Mouse (Mus musculus): Measurements from ENCODE around the gene Pdcd4. TPM values are rescaled to one million over a fixed set of nuclear protein-coding genes. Genes with fewer than 3 reads are reported as not detected.

Gene Pdcd4
- polyA plus RNA-seq (2015; fragmentation: Nextera tagmentation; extraction: Ambion mirVana) = 65.1 and 69.8 TPM in 2 replicates

GRCm38 (mm10) chr19:53892061-53892460, at the start of gene Pdcd4:
Gene Pdcd4 (plus strand): TSS chr19:53892231.
- H3K27me3 ChIP-seq (ENCODE audit: control insufficient read depth, insufficient read depth, low read depth, low read length) = no peaks in the 10 kb centered on the region
- H3K9me3 ChIP-seq (replicated peaks; ENCODE audit: control insufficient read depth, low read length, poor library complexity, severe bottlenecking) = no peaks in the 10 kb centered on the region
- H3K4me3 ChIP-seq (ENCODE audit: low read depth, low read length) = no peak within 1 kb of the TSS
- no peak within 1 kb of the TSS for H3K4me2 ChIP-seq (ENCODE audit: low read length)
- WGBS = 61% methylated on average over 3 of the region's 3 CpGs
- no peaks in the 10 kb centered on the region for H3K4me1 ChIP-seq (ENCODE audit: control insufficient read depth, insufficient read depth, low read length)
- H3K27ac ChIP-seq (ENCODE audit: low read length) = no peak within 1 kb of the TSS
- no peaks in the 10 kb centered on the region for H3K36me3 ChIP-seq (ENCODE audit: control insufficient read depth, insufficient read depth, low read length)
- H3K9ac ChIP-seq (ENCODE audit: low read depth, low read length) = no peak within 1 kb of the TSS
- ATAC-seq = no peak

DNA sequence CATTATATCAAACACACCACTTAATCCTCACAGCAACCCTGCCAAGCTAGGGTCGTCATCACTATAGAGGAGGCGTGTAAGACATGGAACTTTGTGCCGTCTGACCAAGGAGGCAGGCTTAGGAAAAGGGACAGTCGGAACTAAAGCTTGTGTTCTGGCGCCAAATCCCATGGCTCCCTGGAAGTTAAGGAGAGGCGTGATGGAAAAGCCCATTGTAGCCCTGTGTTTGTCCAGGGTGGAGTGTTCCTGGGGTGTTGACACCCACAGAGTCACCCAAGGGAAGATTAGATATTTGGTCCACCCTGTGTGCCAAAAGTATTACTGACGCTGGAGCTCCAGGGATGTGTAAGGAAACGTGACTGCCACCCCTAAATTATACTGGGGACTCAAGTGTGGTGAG, 48.1 kb upstream of the Pdcd4 start:
- no peak overlapping the region for H3K27ac ChIP-seq (ENCODE audit: low read length)
- H3K4me1 ChIP-seq (ENCODE audit: control insufficient read depth, insufficient read depth, low read length) = no peaks in the 10 kb centered on the region
- ATAC-seq = no peak
- H3K9me3 ChIP-seq (replicated peaks; ENCODE audit: control insufficient read depth, low read length, poor library complexity, severe bottlenecking) = no peaks in the 10 kb centered on the region
- H3K27me3 ChIP-seq (ENCODE audit: control insufficient read depth, insufficient read depth, low read depth, low read length) = no peaks in the 10 kb centered on the region
- no peak overlapping the region for H3K4me2 ChIP-seq (ENCODE audit: low read length)
- no peak overlapping the region for H3K4me3 ChIP-seq (ENCODE audit: low read depth, low read length)
- H3K36me3 ChIP-seq (ENCODE audit: control insufficient read depth, insufficient read depth, low read length) = no peaks in the 10 kb centered on the region
- no peak overlapping the region for H3K9ac ChIP-seq (ENCODE audit: low read depth, low read length)
- 90% methylated on average over 8 of the region's 8 CpGs for WGBS

DNA sequence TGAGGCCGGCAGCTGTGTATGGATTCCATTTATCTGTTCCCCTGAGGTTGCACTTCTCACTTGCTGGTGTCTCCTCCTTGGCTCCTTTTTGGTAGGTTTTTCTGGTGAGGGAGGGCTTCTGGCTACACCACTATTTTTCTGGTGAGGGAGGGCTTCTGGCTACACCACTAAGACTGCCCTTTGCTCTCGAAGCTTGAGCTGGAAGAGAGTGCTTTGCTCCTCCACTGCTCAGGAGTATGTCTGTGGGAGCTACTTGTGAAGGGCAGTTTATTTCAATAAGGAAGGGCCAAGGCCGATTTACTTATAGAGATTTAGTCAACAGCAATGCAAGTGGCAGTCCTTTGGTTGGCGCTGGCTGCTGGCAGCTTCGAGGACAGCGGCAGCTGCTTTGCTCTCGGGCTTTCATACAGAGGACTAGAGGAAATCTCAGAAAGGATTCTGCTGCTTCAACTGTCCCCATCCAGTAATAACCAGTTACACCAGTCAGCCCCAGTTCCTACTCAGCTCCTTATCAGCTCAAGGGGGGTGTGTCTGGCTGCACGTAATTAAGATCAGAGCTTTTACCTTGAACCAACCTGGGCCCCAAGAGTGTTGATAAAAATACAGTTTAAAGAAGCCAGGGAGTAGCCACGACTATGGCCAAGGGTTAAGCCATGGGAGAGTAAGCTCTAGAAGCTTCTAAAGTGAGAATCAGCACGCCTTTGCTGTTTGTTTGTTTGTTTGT, 43.6 kb upstream of the Pdcd4 start:
- peaks cover 30% of the 10 kb centered on the region for H3K4me1 ChIP-seq (ENCODE audit: control insufficient read depth, insufficient read depth, low read length)
- H3K4me3 ChIP-seq (ENCODE audit: low read depth, low read length) = no peak overlapping the region
- no peak overlapping the region for H3K9ac ChIP-seq (ENCODE audit: low read depth, low read length)
- H3K27ac ChIP-seq (ENCODE audit: low read length) = no peak overlapping the region
- H3K9me3 ChIP-seq (replicated peaks; ENCODE audit: control insufficient read depth, low read length, poor library complexity, severe bottlenecking) = no peaks in the 10 kb centered on the region
- no peak for ATAC-seq
- WGBS = 83% methylated on average over 10 of the region's 10 CpGs
- no peaks in the 10 kb centered on the region for H3K36me3 ChIP-seq (ENCODE audit: control insufficient read depth, insufficient read depth, low read length)
- H3K27me3 ChIP-seq (ENCODE audit: control insufficient read depth, insufficient read depth, low read depth, low read length) = no peaks in the 10 kb centered on the region
- H3K4me2 ChIP-seq (ENCODE audit: low read length) = no peak overlapping the region

- Histone ChIP-seq H3K4me3 (ENCODE audit: low read depth, low read length) (no peak overlapping the region), H3K4me1 (ENCODE audit: control insufficient read depth, insufficient read depth, low read length) (peaks cover 36% of the 10 kb centered on the region)
- no peak for ATAC-seq
Observed at GRCm38 (mm10) chr19:53850166-53850922, 41.7 kb upstream of the Pdcd4 start.

GRCm38 (mm10) chr19:53851352-53851751, 40.7 kb upstream of the Pdcd4 start:
- no peak for ATAC-seq
- Histone ChIP-seq H3K9me3 (replicated peaks; ENCODE audit: control insufficient read depth, low read length, poor library complexity, severe bottlenecking) (no peaks in the 10 kb centered on the region), H3K4me2 (ENCODE audit: low read length) (no peak overlapping the region), H3K4me1 (ENCODE audit: control insufficient read depth, insufficient read depth, low read length) (peaks cover 36% of the 10 kb centered on the region), H3K27ac (ENCODE audit: low read length) (peak overlapping the region; percentile 95), H3K9ac (ENCODE audit: low read depth, low read length) (no peak overlapping the region), H3K36me3 (ENCODE audit: control insufficient read depth, insufficient read depth, low read length) (no peaks in the 10 kb centered on the region), H3K27me3 (ENCODE audit: control insufficient read depth, insufficient read depth, low read depth, low read length) (no peaks in the 10 kb centered on the region), H3K4me3 (ENCODE audit: low read depth, low read length) (no peak overlapping the region)
- WGBS = 84% methylated on average over 13 of the region's 13 CpGs

More at GRCm38 (mm10) chr19:53850166-53850922, 41.7 kb upstream of the Pdcd4 start:
- H3K4me2 ChIP-seq (ENCODE audit: low read length) = no peak overlapping the region
- 0 out of 2 replicates have a peak overlapping the region, but pooled peaks have one; percentile 36 for H3K27ac ChIP-seq (ENCODE audit: low read length)
- H3K9me3 ChIP-seq (replicated peaks; ENCODE audit: control insufficient read depth, low read length, poor library complexity, severe bottlenecking) = no peaks in the 10 kb centered on the region
- H3K36me3 ChIP-seq (ENCODE audit: control insufficient read depth, insufficient read depth, low read length) = no peaks in the 10 kb centered on the region
- WGBS = 51% methylated on average over 18 of the region's 18 CpGs
- no peak overlapping the region for H3K9ac ChIP-seq (ENCODE audit: low read depth, low read length)
- no peaks in the 10 kb centered on the region for H3K27me3 ChIP-seq (ENCODE audit: control insufficient read depth, insufficient read depth, low read depth, low read length)

DNA sequence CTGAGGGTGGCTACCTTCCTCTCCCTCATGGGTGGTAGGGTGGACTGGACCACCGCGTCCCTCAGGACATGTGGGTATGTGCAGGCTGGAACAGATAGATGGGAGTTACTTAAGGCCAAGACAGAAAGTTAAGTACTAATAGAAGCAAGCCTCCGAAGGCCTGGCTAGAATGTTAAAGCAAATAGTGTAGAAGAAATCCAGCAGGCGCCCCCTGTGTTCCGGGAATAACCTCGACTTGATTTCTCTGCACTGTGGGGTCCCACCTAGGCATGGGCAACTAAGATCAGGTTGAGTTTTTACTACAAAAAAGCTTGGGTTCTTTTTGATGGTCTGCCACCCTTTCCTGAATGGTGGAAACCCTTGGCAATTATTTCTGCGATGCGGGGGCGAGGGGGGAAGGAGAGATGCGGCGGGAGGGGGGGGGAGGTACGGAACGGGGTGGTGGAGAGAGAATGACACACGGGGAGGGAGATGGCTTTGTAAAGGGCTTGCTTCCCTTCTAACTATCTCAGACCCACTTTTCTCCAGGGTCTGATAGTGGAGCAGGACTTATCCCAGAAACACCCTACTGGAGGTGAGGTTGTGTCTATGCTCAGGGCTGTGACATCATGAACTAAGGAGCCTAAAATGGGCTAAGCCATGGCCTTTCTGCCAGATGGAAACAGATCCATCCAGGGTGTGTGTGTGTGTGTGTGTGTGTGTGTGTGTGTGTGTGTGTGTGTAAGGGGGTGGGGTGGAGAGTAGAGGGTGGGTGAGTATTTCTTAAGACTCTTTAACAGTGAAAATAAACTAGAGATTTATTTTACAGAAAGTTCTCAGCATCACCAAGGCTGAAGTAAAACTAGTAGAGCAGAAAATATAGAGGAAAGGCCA, 40.0 kb upstream of the Pdcd4 start:
- H3K27me3 ChIP-seq (ENCODE audit: control insufficient read depth, insufficient read depth, low read depth, low read length) = no peaks in the 10 kb centered on the region
- H3K36me3 ChIP-seq (ENCODE audit: control insufficient read depth, insufficient read depth, low read length) = no peaks in the 10 kb centered on the region
- H3K4me3 ChIP-seq (ENCODE audit: low read depth, low read length) = no peak overlapping the region
- 63% methylated on average over 14 of the region's 14 CpGs for WGBS
- H3K4me1 ChIP-seq (ENCODE audit: control insufficient read depth, insufficient read depth, low read length) = peaks cover 36% of the 10 kb centered on the region
- peak overlapping the region; percentile 52 for H3K4me2 ChIP-seq (ENCODE audit: low read length)
- no peaks in the 10 kb centered on the region for H3K9me3 ChIP-seq (replicated peaks; ENCODE audit: control insufficient read depth, low read length, poor library complexity, severe bottlenecking)
- no peak overlapping the region for H3K9ac ChIP-seq (ENCODE audit: low read depth, low read length)
- peak overlapping the region; percentile 95 for H3K27ac ChIP-seq (ENCODE audit: low read length)
- ATAC-seq = peak; percentile 50

DNA sequence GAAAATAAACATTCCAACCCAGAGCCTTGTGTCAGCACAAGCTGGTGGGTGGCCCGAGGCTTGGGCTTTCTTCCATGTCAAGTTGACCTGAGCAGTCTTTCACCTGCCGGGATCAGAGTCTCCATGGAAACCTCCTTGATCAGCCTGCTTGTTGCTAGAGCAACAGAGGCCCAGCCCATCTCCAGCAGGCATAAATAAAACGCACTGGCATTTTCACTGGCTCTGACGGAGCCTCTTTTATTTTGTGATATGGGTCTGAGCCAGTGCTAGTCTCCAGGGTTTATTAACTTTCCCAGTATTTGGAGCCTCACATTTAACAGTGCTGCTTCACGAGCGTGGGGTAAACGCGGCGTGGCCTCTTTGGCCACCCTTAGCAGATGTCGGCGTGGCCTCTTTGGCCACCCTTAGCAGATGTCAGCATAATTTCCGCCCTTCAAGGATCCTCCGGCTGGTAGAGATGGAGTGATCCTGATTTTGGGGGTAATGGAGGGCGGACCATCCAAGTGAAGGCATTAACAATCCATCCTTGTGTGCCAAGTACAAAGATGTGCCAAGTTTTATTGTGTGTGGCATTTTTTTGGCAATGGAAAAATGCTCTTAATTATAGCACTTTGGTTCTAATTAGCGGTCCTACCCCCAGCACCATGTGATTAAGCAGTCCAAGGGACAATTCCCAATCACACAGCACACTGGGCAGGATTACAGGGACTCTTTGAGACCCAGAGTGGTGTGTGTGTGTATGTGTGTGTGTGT, 39.2 kb upstream of the Pdcd4 start:
- Histone ChIP-seq H3K9me3 (replicated peaks; ENCODE audit: control insufficient read depth, low read length, poor library complexity, severe bottlenecking) (no peaks in the 10 kb centered on the region), H3K27ac (ENCODE audit: low read length) (peak overlapping the region; percentile 95), H3K4me2 (ENCODE audit: low read length) (peak overlapping the region; percentile 52), H3K9ac (ENCODE audit: low read depth, low read length) (peak overlapping the region; percentile 49; the same call in 1 of the 2 replicates), H3K27me3 (ENCODE audit: control insufficient read depth, insufficient read depth, low read depth, low read length) (no peaks in the 10 kb centered on the region), H3K36me3 (ENCODE audit: control insufficient read depth, insufficient read depth, low read length) (no peaks in the 10 kb centered on the region), H3K4me3 (ENCODE audit: low read depth, low read length) (no peak overlapping the region), H3K4me1 (ENCODE audit: control insufficient read depth, insufficient read depth, low read length) (peaks cover 36% of the 10 kb centered on the region)
- 12% methylated on average over 15 of the region's 15 CpGs for WGBS
- ATAC-seq = peak; percentile 90

- Histone ChIP-seq H3K27me3 (ENCODE audit: control insufficient read depth, insufficient read depth, low read depth, low read length) (no peaks in the 10 kb centered on the region), H3K27ac (ENCODE audit: low read length) (no peak overlapping the region), H3K36me3 (ENCODE audit: control insufficient read depth, insufficient read depth, low read length) (no peaks in the 10 kb centered on the region), H3K4me1 (ENCODE audit: control insufficient read depth, insufficient read depth, low read length) (peaks cover 42% of the 10 kb centered on the region), H3K9ac (ENCODE audit: low read depth, low read length) (no peak overlapping the region), H3K4me2 (ENCODE audit: low read length) (no peak overlapping the region), H3K9me3 (replicated peaks; ENCODE audit: control insufficient read depth, low read length, poor library complexity, severe bottlenecking) (no peaks in the 10 kb centered on the region), H3K4me3 (ENCODE audit: low read depth, low read length) (no peak overlapping the region)
- 77% methylated on average over 4 of the region's 4 CpGs for WGBS
- ATAC-seq = no peak
Observed at GRCm38 (mm10) chr19:53854978-53855377, 37.1 kb upstream of the Pdcd4 start.
